Mouse (Mus musculus): ENCODE results near the gene Tmem245.
A peak's percentile ranks its signal among the peaks of the same experiment; 100 is the strongest.

Gene Tmem245

DNA sequence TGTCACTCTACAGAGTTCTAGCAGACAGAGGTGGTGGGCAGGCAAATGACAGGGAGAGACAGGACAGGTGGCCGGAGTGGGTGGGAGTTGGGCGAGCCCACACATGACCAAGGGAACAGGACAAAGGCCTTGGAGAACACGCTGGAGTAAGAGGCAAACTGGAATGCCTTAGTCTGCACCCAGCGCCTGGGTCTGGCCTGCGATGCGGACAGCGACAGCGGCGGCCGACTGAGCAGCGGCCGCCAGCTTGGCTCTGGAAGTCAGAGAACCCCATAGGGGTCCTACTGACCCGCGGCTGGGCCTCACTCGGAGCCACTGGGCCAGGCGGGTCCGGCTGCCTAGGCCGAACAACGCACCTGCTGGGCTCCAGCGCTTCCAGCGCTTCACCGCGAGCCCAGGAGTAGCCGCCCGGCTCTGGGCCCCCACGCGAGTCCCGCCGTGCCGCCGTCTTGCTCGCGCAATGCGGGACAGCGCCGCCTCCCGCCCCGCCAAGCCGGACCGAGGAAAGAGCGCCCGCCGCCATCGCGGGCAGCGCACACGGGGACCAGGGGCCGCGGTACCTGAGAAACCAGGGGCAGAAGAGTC, 82.7 kb downstream of the Tmem245 start:
- peak; percentile 62 to 79 for DNase-seq

DNA sequence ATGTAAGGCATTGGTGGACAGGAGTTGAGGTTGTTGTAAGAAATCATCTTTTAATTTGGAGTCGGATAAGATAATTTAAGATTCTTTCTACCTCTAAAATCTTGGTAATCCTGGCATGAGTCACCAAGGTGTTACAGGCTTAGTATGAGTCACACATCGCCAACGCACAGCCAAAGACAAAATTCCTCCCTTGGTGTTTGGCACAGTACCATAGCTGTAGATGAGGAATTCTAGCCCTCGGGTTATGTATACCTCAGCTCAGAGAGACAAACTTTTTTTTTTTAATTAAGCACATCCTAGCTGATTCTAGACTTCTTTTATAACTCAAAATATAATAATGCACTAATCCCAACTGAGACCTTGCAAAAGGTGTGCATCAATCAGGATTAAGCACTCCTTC, 83.2 kb downstream of the Tmem245 start:
- DNase-seq = peak; percentile 40 to 52

DNA sequence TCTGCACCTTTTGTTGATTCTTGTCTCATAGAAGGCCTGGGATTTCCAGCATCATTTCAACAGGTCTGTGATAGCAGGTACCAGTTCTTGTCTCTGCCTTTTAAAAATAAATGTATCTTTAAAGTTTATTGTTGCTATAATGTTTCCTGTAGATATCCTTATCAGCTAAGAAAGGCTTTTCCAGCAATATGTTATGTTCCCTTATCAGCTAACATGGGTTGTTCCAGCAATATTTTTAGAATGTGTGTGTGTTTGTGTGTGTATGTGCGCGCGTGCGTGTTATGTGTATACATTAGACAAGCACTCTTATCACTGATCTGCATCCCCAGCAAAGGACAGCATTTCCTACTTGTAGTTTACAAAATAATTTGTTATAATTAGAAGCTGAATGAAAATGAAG, 85.7 kb downstream of the Tmem245 start:
- no peak for DNase-seq

DNA sequence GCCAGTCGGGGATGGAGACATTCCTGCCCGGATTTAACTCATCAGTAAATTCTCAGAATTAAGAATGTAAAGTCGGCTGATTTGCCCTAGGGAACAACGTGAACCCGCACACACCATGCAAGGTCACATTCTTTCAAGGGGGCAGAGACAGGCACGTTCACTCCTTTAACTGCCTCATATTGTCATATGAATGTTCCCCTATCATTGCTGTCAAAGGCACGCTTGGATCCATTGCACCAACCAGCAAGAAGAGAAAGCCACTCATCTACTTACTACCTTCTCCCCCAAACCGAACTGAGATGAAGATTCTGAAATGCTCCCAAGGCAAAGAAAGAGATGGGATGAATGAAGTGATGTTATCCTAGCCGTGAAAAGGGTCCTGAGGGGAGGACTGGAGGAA, 88.5 kb downstream of the Tmem245 start:
- no peak for DNase-seq

DNA sequence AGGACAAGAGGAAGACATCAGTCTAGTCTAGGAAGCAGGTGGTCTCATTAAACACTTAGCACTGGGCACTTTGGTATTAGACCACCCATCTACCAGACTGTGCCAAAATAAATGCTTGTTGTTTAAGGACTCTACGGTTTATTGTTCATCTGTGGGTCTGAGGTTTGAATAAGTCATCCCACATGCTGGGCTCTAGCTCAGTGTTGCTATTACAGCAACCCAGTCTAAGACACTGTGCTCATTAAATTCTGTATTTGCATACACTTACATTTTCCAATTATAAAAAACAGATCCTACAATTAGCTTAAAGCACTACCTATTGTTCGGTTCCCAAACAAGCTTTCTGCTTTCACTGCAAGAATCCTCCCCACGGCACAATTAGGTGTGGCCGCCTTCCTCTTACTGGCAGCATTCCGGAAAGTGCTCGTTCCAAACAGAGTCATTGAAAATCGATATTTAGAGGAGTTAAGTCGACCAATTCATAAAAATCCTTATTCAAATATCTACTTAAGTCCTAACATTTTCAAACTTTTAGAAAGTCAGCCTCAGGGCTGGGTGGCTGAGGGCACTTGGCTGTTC, 90.8 kb downstream of the Tmem245 start:
- no peak for DNase-seq

GRCm38 (mm10) chr4:56855935-56856334, 91.3 kb downstream of the Tmem245 start:
- DNase-seq = no peak

GRCm38 (mm10) chr4:56850724-56851123, 96.5 kb downstream of the Tmem245 start:
- peak; percentile 22 to 28 for DNase-seq

GRCm38 (mm10) chr4:56848044-56848443, 99.2 kb downstream of the Tmem245 start:
- DNase-seq = no peak

DNA sequence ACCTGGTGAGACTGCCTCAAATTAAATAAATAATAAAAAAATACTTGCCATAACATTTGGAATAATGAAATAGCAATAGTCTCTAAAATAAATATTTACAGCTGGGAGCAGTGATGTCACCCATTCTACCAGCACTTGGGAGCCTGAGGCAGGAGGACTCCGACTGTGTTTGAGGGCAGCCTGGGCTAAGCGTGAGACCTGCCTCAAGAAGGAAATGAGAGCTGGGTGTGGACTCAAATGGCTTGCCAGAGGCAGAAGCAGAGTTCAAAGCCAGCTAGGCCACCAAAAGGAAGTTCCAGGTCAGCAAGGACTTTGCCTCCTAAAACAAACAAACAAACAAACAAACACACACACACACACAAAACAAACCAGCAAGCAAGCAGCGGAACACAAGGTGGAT, 99.8 kb downstream of the Tmem245 start:
- no peak for DNase-seq

GRCm38 (mm10) chr4:56845896-56846533, 101.2 kb downstream of the Tmem245 start:
- no peak for DNase-seq

- DNase-seq = no peak
Measured at GRCm38 (mm10) chr4:56844911-56845310, 102.3 kb downstream of the Tmem245 start.

GRCm38 (mm10) chr4:56843963-56844362, 103.3 kb downstream of the Tmem245 start:
- DNase-seq = no peak

DNA sequence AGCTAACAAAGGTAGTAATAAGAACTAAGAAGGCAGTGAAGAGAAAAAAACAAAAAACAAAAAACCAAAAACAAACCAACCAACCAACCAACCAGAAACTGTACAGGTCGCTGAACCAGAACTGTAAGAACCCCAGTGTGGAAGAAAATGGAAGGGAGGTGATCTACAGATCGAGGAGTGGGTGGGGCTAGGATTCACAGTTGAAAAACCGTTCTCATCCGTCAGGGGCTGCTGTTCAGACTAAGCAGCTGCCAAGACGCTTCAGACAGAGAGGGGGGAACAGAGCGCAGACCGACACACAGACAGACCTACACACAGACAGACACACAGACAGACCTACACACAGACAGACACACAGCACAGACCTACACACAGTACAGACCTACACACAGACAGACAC, 104.7 kb downstream of the Tmem245 start:
- no peak for DNase-seq

GRCm38 (mm10) chr4:56840297-56840696, 106.9 kb downstream of the Tmem245 start:
- no peak for DNase-seq

GRCm38 (mm10) chr4:56837661-56838060, 109.6 kb downstream of the Tmem245 start:
- DNase-seq = no peak

DNA sequence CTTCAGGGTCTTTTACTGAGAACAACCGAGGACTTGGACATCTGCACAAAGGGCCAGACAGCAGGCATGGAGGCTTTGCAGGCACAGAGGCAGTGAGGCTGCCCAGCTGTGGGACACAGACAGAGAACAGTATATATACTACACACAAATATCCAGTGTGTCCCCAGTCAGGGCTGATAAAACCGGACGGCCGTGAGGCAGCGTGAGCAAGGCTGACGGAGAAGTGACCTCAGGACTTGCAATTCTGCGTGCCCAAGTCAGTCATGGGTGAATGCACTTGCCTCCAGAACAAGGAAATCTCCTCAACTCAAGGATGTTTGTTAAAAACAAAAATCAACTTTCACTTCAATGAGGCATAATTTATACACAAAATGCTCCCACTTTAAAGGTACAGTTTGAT, 115.2 kb downstream of the Tmem245 start:
- no peak for DNase-seq

DNA sequence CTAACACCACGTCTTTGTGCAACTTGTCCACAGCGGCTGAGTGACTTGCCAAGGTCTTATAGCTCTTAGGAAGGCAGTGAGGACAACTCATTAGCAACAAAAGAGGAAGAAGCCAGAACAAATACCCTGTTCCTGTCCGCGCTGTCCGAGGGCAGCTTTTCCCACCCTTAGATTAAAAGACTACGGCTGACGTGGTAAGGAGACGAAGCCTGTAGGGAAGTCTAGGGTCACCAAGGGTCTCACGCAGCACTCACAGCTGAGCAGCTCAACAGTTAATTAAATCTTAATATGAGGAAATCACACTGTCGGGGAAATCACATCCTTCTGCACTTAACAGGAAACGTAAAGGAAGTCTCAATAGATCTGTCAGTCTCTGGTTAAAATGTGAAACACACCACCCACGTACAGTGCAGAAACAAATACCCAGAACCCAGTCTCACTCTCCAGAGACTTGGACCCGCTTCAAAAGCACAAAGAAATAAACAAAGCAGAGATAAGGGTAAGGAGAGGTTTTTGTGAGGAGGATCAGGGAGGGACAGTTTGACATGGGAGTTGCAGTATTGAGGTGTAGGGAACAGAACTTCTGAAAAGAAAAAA, 116.1 kb downstream of the Tmem245 start:
- DNase-seq = no peak

DNA sequence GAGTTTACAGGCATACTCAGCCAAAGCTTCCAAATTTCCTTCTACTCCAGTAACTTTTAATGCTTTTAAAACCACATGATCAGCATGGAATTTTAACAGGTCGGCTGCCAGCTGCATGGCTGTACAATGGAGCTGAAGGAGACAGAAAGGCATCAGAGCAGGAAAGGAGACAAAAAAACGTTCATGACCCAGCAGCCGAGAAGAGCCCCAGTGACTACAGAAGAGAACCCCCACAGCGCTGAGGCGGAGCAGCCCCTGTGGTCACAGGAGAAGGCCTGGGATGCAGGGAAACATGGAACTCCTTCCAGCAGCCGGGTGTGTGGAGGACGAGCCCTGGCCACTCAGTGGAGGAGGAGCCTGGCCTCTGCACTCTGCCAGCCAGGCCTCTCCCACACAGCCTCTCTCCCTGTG, 117.7 kb downstream of the Tmem245 start:
- no peak for DNase-seq

DNA sequence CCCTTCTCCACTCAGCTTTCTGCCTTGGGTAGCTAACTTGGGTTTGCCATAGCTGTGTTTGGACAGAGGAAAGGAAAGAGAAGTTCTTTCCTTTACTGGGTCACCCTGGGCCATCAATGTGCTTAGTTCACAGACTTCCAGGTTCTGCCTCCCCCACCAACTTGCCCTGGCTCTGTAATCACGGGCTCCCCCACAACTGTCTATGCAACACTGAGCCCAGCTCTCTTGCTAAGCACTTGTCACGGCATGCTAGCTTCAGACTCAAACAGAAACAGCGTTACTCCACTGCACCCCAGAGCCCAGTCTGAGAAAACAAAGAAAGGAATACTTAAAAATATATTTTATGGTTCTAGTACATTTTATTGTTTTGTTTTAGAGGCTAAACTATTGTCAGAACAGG, 118.3 kb downstream of the Tmem245 start:
- no peak for DNase-seq

- DNase-seq = no peak
Measured at GRCm38 (mm10) chr4:56824231-56824630, 123.0 kb downstream of the Tmem245 start.

GRCm38 (mm10) chr4:56820017-56820550, 127.2 kb downstream of the Tmem245 start:
- DNase-seq = peak in 1 of 2 experiments; percentile 25

Measured in cerebellum, adult 18-20 months (tissue).